Mouse (Mus musculus): ENCODE results near the gene Slc1a5. TPM values are rescaled to one million over a fixed set of nuclear protein-coding genes. Genes with fewer than 3 reads are reported as not detected.
A peak's percentile ranks its signal among the peaks of the same experiment; 100 is the strongest.

The Slc1a5 gene
- polyA plus RNA-seq, 1 experiment from 2014 or later: 120 TPM

DNA sequence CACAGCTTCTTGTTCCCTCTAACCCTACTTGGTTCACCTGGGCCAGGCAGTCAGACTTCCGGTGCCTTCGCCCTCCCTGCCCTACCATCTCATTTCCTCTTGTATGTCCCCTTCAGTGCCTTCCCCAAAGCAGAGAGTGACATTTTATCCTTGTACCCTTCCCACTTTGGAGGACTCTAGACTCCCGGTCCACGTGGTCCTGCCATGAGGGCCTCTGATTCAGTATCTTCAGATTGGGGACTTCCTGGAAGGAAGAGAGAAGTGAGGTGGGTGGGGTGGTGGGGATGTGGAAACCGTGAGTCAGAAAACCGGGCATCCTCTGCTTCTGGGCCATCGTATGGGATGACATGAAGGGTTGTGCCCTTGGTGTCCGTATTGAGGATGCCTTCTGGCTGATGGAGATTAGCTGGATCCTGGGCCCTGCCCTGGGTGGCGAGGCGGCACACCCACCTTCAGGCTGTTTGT lies 2.1 kb downstream of the Slc1a5 start:
- Histone ChIP-seq H3K9me3 (replicated peaks) (no peaks in the 10 kb centered on the region), H3K36me3 (replicated peaks) (peaks cover 43% of the 10 kb centered on the region), H3K4me2 (peak overlapping the region; percentile 84), H3K4me1 (replicated peaks) (peaks cover 62% of the 10 kb centered on the region), H3K27me3 (no peaks in the 10 kb centered on the region), H3K4me3 (replicated peaks) (peak overlapping the region; percentile 98), H3K27ac (replicated peaks) (peak overlapping the region; percentile 98), H3K9ac (peak overlapping the region; percentile 98)
- peak; percentile 93 for ATAC-seq (ENCODE audit: insufficient read depth)
- WGBS (ENCODE audit: insufficient replicate concordance): 3% methylated on average over 10 of the region's 10 CpGs

- Histone ChIP-seq H3K9ac (peak overlapping the region; percentile 98), H3K36me3 (replicated peaks) (peaks cover 50% of the 10 kb centered on the region), H3K27ac (replicated peaks) (peak overlapping the region; percentile 98), H3K9me3 (replicated peaks) (no peaks in the 10 kb centered on the region), H3K27me3 (no peaks in the 10 kb centered on the region), H3K4me1 (replicated peaks) (peaks cover 62% of the 10 kb centered on the region), H3K4me3 (replicated peaks) (peak overlapping the region; percentile 98), H3K4me2 (peak overlapping the region; percentile 84)
- 32% methylated on average over 17 of the region's 17 CpGs for WGBS (ENCODE audit: insufficient replicate concordance)
- no peak for ATAC-seq (ENCODE audit: insufficient read depth)
Observed at GRCm38 (mm10) chr7:16783758-16784415, 2.7 kb downstream of the Slc1a5 start.

DNA sequence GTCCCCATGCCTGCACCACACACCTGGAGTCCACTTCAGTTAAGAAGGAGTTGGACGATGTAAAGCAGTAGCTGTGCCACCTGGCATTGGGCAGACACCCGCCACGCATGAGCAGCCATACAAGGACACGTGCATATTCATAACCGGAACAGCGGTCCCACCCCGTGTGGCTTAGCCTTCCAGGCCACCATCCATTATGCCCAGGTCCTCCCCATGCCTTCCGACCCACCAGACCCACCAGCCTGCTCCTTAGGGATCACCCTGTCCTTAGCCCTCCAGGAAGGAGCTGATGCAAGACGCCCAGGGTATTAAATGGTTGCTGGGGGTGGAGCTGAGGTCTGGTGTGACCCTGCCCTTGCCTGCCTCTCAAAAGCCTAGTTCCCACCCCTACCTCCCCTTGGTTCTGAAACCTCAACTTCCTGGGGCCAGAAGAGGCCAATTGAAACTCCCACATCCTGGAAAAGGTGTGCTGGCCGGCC lies 3.4 kb downstream of the Slc1a5 start:
- Histone ChIP-seq H3K9ac (peak overlapping the region; percentile 98), H3K27me3 (no peaks in the 10 kb centered on the region), H3K9me3 (replicated peaks) (no peaks in the 10 kb centered on the region), H3K4me2 (peak overlapping the region; percentile 84), H3K4me1 (replicated peaks) (peaks cover 63% of the 10 kb centered on the region), H3K36me3 (replicated peaks) (peaks cover 56% of the 10 kb centered on the region), H3K27ac (replicated peaks) (peak overlapping the region; percentile 98), H3K4me3 (replicated peaks) (peak overlapping the region; percentile 98)
- ATAC-seq (ENCODE audit: insufficient read depth): peak; percentile 19; the same call in 1 of the 2 replicates
- 59% methylated on average over 10 of the region's 10 CpGs for WGBS (ENCODE audit: insufficient replicate concordance)

GRCm38 (mm10) chr7:16785541-16786083 lies 4.5 kb downstream of the Slc1a5 start:
- H3K9me3 ChIP-seq (replicated peaks): no peaks in the 10 kb centered on the region
- no peaks in the 10 kb centered on the region for H3K27me3 ChIP-seq
- H3K4me1 ChIP-seq (replicated peaks): peaks cover 59% of the 10 kb centered on the region
- H3K9ac ChIP-seq: peak overlapping the region; percentile 7; the same call in 1 of the 2 replicates
- H3K4me2 ChIP-seq: peak overlapping the region; percentile 84
- H3K36me3 ChIP-seq (replicated peaks): peaks cover 67% of the 10 kb centered on the region
- peak overlapping the region; percentile 98 for H3K4me3 ChIP-seq (replicated peaks)
- peak overlapping the region; percentile 98 for H3K27ac ChIP-seq (replicated peaks)
- ATAC-seq (ENCODE audit: insufficient read depth): no peak
- 71% methylated on average over 8 of the region's 8 CpGs for WGBS (ENCODE audit: insufficient replicate concordance)

- Histone ChIP-seq H3K36me3 (replicated peaks) (peaks cover 100% of the 10 kb centered on the region), H3K4me3 (replicated peaks) (no peak overlapping the region), H3K4me2 (no peak overlapping the region), H3K27me3 (no peaks in the 10 kb centered on the region), H3K9me3 (replicated peaks) (no peaks in the 10 kb centered on the region), H3K9ac (no peak overlapping the region), H3K27ac (replicated peaks) (0 out of 2 replicates have a peak overlapping the region, but pooled peaks have one; percentile 22), H3K4me1 (replicated peaks) (peaks cover 22% of the 10 kb centered on the region)
- ATAC-seq (ENCODE audit: insufficient read depth): peak; percentile 13; the same call in 1 of the 2 replicates
- 84% methylated on average over 5 of the region's 5 CpGs for WGBS (ENCODE audit: insufficient replicate concordance)
Observed at GRCm38 (mm10) chr7:16792316-16792715, 11.2 kb downstream of the Slc1a5 start.

DNA sequence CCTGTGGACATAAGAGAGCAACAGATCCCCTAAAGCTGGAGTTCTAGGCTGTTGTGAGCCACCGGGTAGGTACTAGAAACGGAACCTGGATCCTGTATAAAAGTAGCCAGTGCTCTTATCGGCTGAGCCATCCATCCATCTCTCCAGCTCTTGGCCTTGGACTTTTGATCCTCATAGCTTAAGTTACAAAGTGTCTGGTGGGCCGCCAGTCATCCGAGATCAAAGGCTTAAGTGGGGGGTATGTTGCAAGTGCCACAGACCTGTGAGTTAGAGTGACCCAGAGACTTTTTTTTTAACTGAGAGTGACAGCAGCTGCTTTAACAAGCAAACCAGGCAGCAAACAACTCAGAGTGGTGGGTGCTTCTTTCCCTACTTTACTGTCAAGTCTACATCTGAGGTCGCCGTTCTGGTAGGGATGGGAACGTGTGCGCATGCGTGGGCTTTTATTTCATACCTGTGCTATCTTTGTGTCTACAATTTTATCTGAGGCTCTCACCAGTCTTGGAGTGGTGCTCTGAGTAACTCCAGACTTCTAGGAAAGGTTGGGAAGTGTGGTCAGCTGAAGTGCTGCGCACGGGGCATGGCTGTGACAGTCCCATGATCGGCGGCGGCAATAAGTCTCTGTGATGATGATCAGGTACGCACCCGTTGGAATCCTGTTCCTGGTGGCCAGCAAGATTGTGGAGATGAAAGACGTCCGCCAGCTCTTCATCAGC lies 12.0 kb downstream of the Slc1a5 start:
- Histone ChIP-seq H3K4me3 (replicated peaks) (peak overlapping the region; percentile 1; the same call in 1 of the 2 replicates), H3K36me3 (replicated peaks) (peaks cover 100% of the 10 kb centered on the region), H3K9ac (no peak overlapping the region), H3K27me3 (no peaks in the 10 kb centered on the region), H3K4me1 (replicated peaks) (peaks cover 15% of the 10 kb centered on the region), H3K9me3 (replicated peaks) (no peaks in the 10 kb centered on the region), H3K27ac (replicated peaks) (0 out of 2 replicates have a peak overlapping the region, but pooled peaks have one; percentile 3), H3K4me2 (peak overlapping the region; percentile 8; the same call in 1 of the 2 replicates)
- ATAC-seq (ENCODE audit: insufficient read depth): no peak
- 86% methylated on average over 19 of the region's 19 CpGs for WGBS (ENCODE audit: insufficient replicate concordance)

GRCm38 (mm10) chr7:16794886-16795285 lies 13.7 kb downstream of the Slc1a5 start:
- H3K27ac ChIP-seq (replicated peaks): no peak overlapping the region
- H3K4me1 ChIP-seq (replicated peaks): peaks cover 10% of the 10 kb centered on the region
- WGBS (ENCODE audit: insufficient replicate concordance): 92% methylated on average over 5 of the region's 5 CpGs
- H3K27me3 ChIP-seq: no peaks in the 10 kb centered on the region
- H3K36me3 ChIP-seq (replicated peaks): peaks cover 99% of the 10 kb centered on the region
- no peaks in the 10 kb centered on the region for H3K9me3 ChIP-seq (replicated peaks)
- no peak overlapping the region for H3K4me3 ChIP-seq (replicated peaks)
- no peak overlapping the region for H3K9ac ChIP-seq
- H3K4me2 ChIP-seq: no peak overlapping the region
- no peak for ATAC-seq (ENCODE audit: insufficient read depth)

GRCm38 (mm10) chr7:16804409-16805028 lies 23.4 kb downstream of the Slc1a5 start:
- H3K9ac ChIP-seq: no peak overlapping the region
- H3K36me3 ChIP-seq (replicated peaks): peaks cover 6% of the 10 kb centered on the region
- peaks cover 8% of the 10 kb centered on the region; the same call in 1 of the 2 replicates for H3K4me1 ChIP-seq (replicated peaks)
- no peak for ATAC-seq (ENCODE audit: insufficient read depth)
- H3K27ac ChIP-seq (replicated peaks): no peak overlapping the region
- H3K4me2 ChIP-seq: no peak overlapping the region
- H3K27me3 ChIP-seq: no peaks in the 10 kb centered on the region
- WGBS (ENCODE audit: insufficient replicate concordance): 26% methylated on average over 8 of the region's 8 CpGs
- H3K4me3 ChIP-seq (replicated peaks): no peak overlapping the region
- H3K9me3 ChIP-seq (replicated peaks): no peaks in the 10 kb centered on the region

DNA sequence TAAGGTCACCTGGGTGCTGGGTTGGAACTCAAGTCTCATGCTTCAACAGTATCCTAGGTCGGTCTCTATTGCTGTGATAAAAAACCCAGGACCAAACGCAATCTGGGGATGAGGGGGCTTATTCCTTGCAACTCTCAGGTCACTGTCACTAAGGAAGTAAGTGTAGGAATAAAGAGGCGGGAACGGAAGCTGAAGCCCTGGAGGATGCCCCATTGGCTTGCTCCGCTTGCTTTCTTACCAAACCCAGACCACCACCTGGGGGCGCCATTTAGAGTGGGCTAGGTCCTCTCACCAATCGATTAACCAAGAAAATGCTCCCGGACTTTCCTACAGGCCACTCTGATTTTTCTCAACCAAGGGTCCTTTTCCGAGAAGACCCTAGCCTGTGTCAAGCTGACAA lies 26.8 kb downstream of the Slc1a5 start:
- no peak overlapping the region for H3K27ac ChIP-seq (replicated peaks)
- no peak for ATAC-seq (ENCODE audit: insufficient read depth)
- no peak overlapping the region for H3K9ac ChIP-seq
- H3K9me3 ChIP-seq (replicated peaks): no peaks in the 10 kb centered on the region
- H3K4me1 ChIP-seq (replicated peaks): peaks cover 23% of the 10 kb centered on the region
- H3K4me3 ChIP-seq (replicated peaks): no peak overlapping the region
- H3K27me3 ChIP-seq: peaks cover 30% of the 10 kb centered on the region
- WGBS (ENCODE audit: insufficient replicate concordance): 73% methylated on average over 9 of the region's 9 CpGs
- H3K36me3 ChIP-seq (replicated peaks): peaks cover 22% of the 10 kb centered on the region; the same call in 1 of the 2 replicates
- H3K4me2 ChIP-seq: no peak overlapping the region

- Histone ChIP-seq H3K36me3 (replicated peaks) (peaks cover 29% of the 10 kb centered on the region), H3K4me2 (no peak overlapping the region), H3K27me3 (peaks cover 30% of the 10 kb centered on the region), H3K9ac (no peak overlapping the region), H3K4me1 (replicated peaks) (peaks cover 23% of the 10 kb centered on the region), H3K4me3 (replicated peaks) (no peak overlapping the region), H3K27ac (replicated peaks) (no peak overlapping the region), H3K9me3 (replicated peaks) (no peaks in the 10 kb centered on the region)
- 77% methylated on average over 9 of the region's 9 CpGs for WGBS (ENCODE audit: insufficient replicate concordance)
- ATAC-seq (ENCODE audit: insufficient read depth): no peak
Observed at GRCm38 (mm10) chr7:16808647-16809046, 27.5 kb downstream of the Slc1a5 start.

Measured in liver, embryonic 15.5 days (tissue).